Mouse (Mus musculus) cerebellum, adult 2 months (tissue): Measurements from ENCODE around the gene BC049715. TPM values are rescaled to one million over a fixed set of nuclear protein-coding genes. Genes with fewer than 3 reads are reported as not detected.
A peak's percentile ranks its signal among the peaks of the same experiment; 100 is the strongest.

ENCODE experiments used
- DNase-seq, 2 experiments: peaks; one replicate each; pipeline ENCODE4 v3.0.0; 2021
- H3K27ac ChIP-seq: fragments of 200-500 bp; 2 replicates; pipeline ENCODE4 v1.5.1; 2012; ENCODE audit warnings: low read length, control low read depth, inconsistent platforms; ENCODE audit not compliant: insufficient read depth
- H3K27me3 ChIP-seq: fragments of 200-500 bp; 2 replicates; pipeline ENCODE4 v1.6.1; 2012; ENCODE audit warnings: inconsistent platforms, mild to moderate bottlenecking, low read length, moderate library complexity; ENCODE audit not compliant: control insufficient read depth, insufficient read depth
- H3K4me1 ChIP-seq: fragments of 200-500 bp; 2 replicates; pipeline ENCODE4 v1.6.1; 2011; ENCODE audit warnings: low read length; ENCODE audit not compliant: control insufficient read depth, insufficient read depth
- H3K4me3 ChIP-seq: fragments of 200-500 bp; replicated peaks from 2 replicates; pipeline ENCODE3; 2011; ENCODE audit warnings: mild to moderate bottlenecking, low read depth, low read length, control low read depth; ENCODE audit not compliant: insufficient read depth
- CTCF ChIP-seq: fragments of 200-500 bp; IDR thresholded peaks from 2 replicates; pipeline ENCODE4 v1.5.1; 2011; ENCODE audit warnings: low read depth, mild to moderate bottlenecking, control low read depth, low read length, moderate library complexity, borderline replicate concordance; ENCODE audit not compliant: insufficient read depth
- POLR2A ChIP-seq: fragments of 200-500 bp; IDR thresholded peaks from 2 replicates; pipeline ENCODE4 v1.6.1; 2011; ENCODE audit warnings: low read length, control low read depth, borderline replicate concordance; ENCODE audit not compliant: insufficient read depth
- WGBS: fragments of 180-500 bp; shearing (Covaris S2); methylation state at CpG from one replicate; pipeline ENCODE4 v1.1.7; 2018; 5-methylcytosine and 5-hydroxymethylcytosine counted together
- polyA plus RNA-seq: library from polyadenylated mRNA; depleted of rRNA; stranded (reverse); fragments of >200 nt; gene quantifications from 2 replicates; pipeline ENCODE4 v1.2.3, GENCODE M21; 2012

Gene BC049715
- polyA plus RNA-seq, 1 experiment = 0.38 TPM

- 66% methylated on average over 5 of the region's 5 CpGs for WGBS
- no peaks in the 10 kb centered on the region for H3K27me3 ChIP-seq
- DNase-seq = no peak
- H3K4me3 ChIP-seq = no peak overlapping the region
- TF ChIP-seq CTCF (no peak), POLR2A (no peak)
- H3K4me1 ChIP-seq = no peaks in the 10 kb centered on the region
- peak overlapping the region; percentile 53; the same call in 1 of the 2 replicates for H3K27ac ChIP-seq
These were observed 18.5 kb downstream of the BC049715 start for GRCm38 (mm10) chr6:136845706-136846480.

GRCm38 (mm10) chr6:136847267-136847666 is 19.8 kb downstream of the BC049715 start:
- no peaks in the 10 kb centered on the region for H3K27me3 ChIP-seq
- DNase-seq = no peak
- 98% methylated on average over 3 of the region's 3 CpGs for WGBS
- H3K4me3 ChIP-seq = no peak overlapping the region
- no peak overlapping the region for H3K27ac ChIP-seq
- TF ChIP-seq CTCF (no peak), POLR2A (no peak)
- H3K4me1 ChIP-seq = no peaks in the 10 kb centered on the region

- no peaks in the 10 kb centered on the region for H3K27me3 ChIP-seq
- 27% methylated on average over 2 of the region's 2 CpGs for WGBS
These were observed 20.4 kb downstream of the BC049715 start for GRCm38 (mm10) chr6:136847790-136848189.

GRCm38 (mm10) chr6:136848399-136848798 is 21.0 kb downstream of the BC049715 start:
- no peak for TF ChIP-seq POLR2A
- TF ChIP-seq CTCF = no peak
- no peaks in the 10 kb centered on the region for H3K4me1 ChIP-seq
- 86% methylated on average over 8 of the region's 8 CpGs for WGBS
- DNase-seq = no peak
- no peak overlapping the region for H3K27ac ChIP-seq
- H3K27me3 ChIP-seq = no peaks in the 10 kb centered on the region
- no peak overlapping the region for H3K4me3 ChIP-seq

More at GRCm38 (mm10) chr6:136847790-136848189, 20.4 kb downstream of the BC049715 start:
- peak; percentile 20 to 26 for DNase-seq
- TF ChIP-seq CTCF (peak; percentile 34), POLR2A (no peak)
- no peaks in the 10 kb centered on the region for H3K4me1 ChIP-seq
- H3K27ac ChIP-seq = no peak overlapping the region
- H3K4me3 ChIP-seq = no peak overlapping the region

- no peaks in the 10 kb centered on the region for H3K27me3 ChIP-seq
- no peak overlapping the region for H3K4me3 ChIP-seq
- DNase-seq = no peak
- no peak overlapping the region for H3K27ac ChIP-seq
- no peaks in the 10 kb centered on the region for H3K4me1 ChIP-seq
- WGBS = 82% methylated on average over 5 of the region's 5 CpGs
- TF ChIP-seq POLR2A = no peak
- TF ChIP-seq CTCF = no peak
These were observed 21.5 kb downstream of the BC049715 start for GRCm38 (mm10) chr6:136848971-136849370.

GRCm38 (mm10) chr6:136850267-136850666 is 22.8 kb downstream of the BC049715 start:
- H3K4me3 ChIP-seq = no peak overlapping the region
- no peak for DNase-seq
- no peaks in the 10 kb centered on the region for H3K4me1 ChIP-seq
- 72% methylated on average over 6 of the region's 6 CpGs for WGBS
- no peak overlapping the region for H3K27ac ChIP-seq
- no peaks in the 10 kb centered on the region for H3K27me3 ChIP-seq
- TF ChIP-seq POLR2A = no peak
- no peak for TF ChIP-seq CTCF

- TF ChIP-seq CTCF = no peak
- TF ChIP-seq POLR2A = no peak
- DNase-seq = no peak
- no peak overlapping the region for H3K4me3 ChIP-seq
These were observed 24.9 kb downstream of the BC049715 start for GRCm38 (mm10) chr6:136852348-136852747.

GRCm38 (mm10) chr6:136852762-136853161 is 25.3 kb downstream of the BC049715 start:
- no peak for TF ChIP-seq POLR2A
- TF ChIP-seq CTCF = no peak
- no peak overlapping the region for H3K27ac ChIP-seq
- no peak overlapping the region for H3K4me3 ChIP-seq
- WGBS = 75% methylated on average over 3 of the region's 3 CpGs
- no peaks in the 10 kb centered on the region for H3K27me3 ChIP-seq
- no peaks in the 10 kb centered on the region for H3K4me1 ChIP-seq
- no peak for DNase-seq

More at GRCm38 (mm10) chr6:136852348-136852747, 24.9 kb downstream of the BC049715 start:
- Histone ChIP-seq H3K27ac (no peak overlapping the region), H3K27me3 (no peaks in the 10 kb centered on the region), H3K4me1 (no peaks in the 10 kb centered on the region)
- WGBS = 81% methylated on average over 4 of the region's 4 CpGs
